Mouse (Mus musculus) midbrain, postnatal 0 days (tissue): ENCODE results near the gene Klhl32. TPM values are rescaled to one million over a fixed set of nuclear protein-coding genes. Genes with fewer than 3 reads are reported as not detected.
"Not testable (repeated sequence)": the region's sequence is repeated elsewhere in the genome, so short reads cannot be mapped to it uniquely, and the experiment has no call there.

ENCODE experiments used
- ATAC-seq: fragments of 200-750 bp; cut with Nextera tagmentation; 2 replicates; pipeline ENCODE4 v1.8.0; 2017; ENCODE audit warnings: moderate number of reproducible peaks, mild to moderate bottlenecking, moderate TSS enrichment, moderate library complexity; ENCODE audit not compliant: low FRiP score
- DNase-seq: peaks from one replicate; pipeline ENCODE4 v3.0.0-alpha.2; 2015; ENCODE audit warnings: low spot score
- H3K27ac ChIP-seq: fragments of 300-500 bp; sonication (generic); 2 replicates; pipeline ENCODE4 v1.5.1; 2014; ENCODE audit warnings: low read depth, mild to moderate bottlenecking, low read length, mixed read lengths
- H3K27me3 ChIP-seq: fragments of 300-500 bp; sonication (generic); 2 replicates; pipeline ENCODE4 v1.6.1; 2014; ENCODE audit warnings: low read length, control low read depth, mixed read lengths; ENCODE audit not compliant: insufficient read depth
- H3K36me3 ChIP-seq: fragments of 300-500 bp; sonication (generic); 2 replicates; pipeline ENCODE4 v1.6.1; 2014; ENCODE audit warnings: low read length, control low read depth, mixed read lengths; ENCODE audit not compliant: insufficient read depth
- H3K4me1 ChIP-seq: fragments of 300-500 bp; sonication (generic); 2 replicates; pipeline ENCODE4 v1.6.1; 2014; ENCODE audit warnings: mild to moderate bottlenecking, control low read depth, antibody characterized with exemption, low read length, mixed read lengths; ENCODE audit not compliant: insufficient read depth
- H3K4me2 ChIP-seq: fragments of 300-500 bp; sonication (generic); 2 replicates; pipeline ENCODE4 v1.6.1; 2014; ENCODE audit warnings: low read depth, mild to moderate bottlenecking, low read length, mixed read lengths; ENCODE audit not compliant: poor library complexity, severe bottlenecking
- H3K4me3 ChIP-seq: fragments of 300-500 bp; sonication (generic); 2 replicates; pipeline ENCODE4 v1.5.1; 2014; ENCODE audit warnings: low read depth, mild to moderate bottlenecking, low read length, moderate library complexity
- H3K9ac ChIP-seq: fragments of 300-500 bp; sonication (generic); replicated peaks from 2 replicates; pipeline ENCODE4 v1.6.1; 2014; ENCODE audit warnings: mild to moderate bottlenecking, low read length, moderate library complexity, mixed read lengths; ENCODE audit not compliant: poor library complexity, severe bottlenecking
- H3K9me3 ChIP-seq: fragments of 300-500 bp; sonication (generic); 2 replicates; pipeline ENCODE4 v1.6.1; 2016; ENCODE audit warnings: low read length, control low read depth
- CTCF ChIP-seq: IDR thresholded peaks from 2 replicates; pipeline ENCODE4 v1.5.1; 2016; ENCODE audit warnings: antibody characterized with exemption, mild to moderate bottlenecking
- WGBS: fragments of 180-500 bp; shearing (Covaris S2); extraction: QIAGEN DNeasy Blood & Tissue Kit; methylation state at CpG from one replicate; pipeline ENCODE4 v1.1.7; 2014; 5-methylcytosine and 5-hydroxymethylcytosine counted together
- polyA plus RNA-seq: library from polyadenylated mRNA; unstranded; fragments of >200 nt; fragmentation: Nextera tagmentation; extraction: Ambion mirVana; gene quantifications from 2 replicates; pipeline ENCODE4 v1.2.1, GENCODE M21; 2015
- total RNA-seq: library from RNA; depleted of rRNA; stranded (reverse); fragments of >200 nt; gene quantifications from 2 replicates; pipeline ENCODE4 v1.2.3, GENCODE M21; 2014

Klhl32 gene
- total and polyA plus RNA-seq, 2 experiments from 2014 or later: 34.0 to 36.5 TPM

DNA sequence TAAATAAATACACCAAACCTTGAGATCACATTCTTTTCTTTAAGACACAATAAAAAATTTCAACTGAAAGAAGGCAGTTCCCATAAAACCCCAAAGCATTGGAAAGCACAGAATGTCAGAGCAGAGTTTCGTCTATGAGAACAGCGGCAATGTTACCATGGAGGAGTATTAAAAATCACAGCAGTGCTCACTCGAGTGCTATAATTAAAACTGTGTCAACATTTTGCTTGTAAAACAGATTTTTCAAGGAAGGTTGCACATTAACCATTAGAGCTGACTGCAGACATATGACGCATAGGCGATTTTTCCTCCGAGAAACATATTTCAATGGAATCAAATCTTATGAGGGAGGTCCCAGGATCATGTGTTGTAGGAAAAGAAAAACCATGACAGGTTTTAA is 191.7 kb downstream of the Klhl32 start:
- WGBS: 75% methylated on average over 6 of the region's 6 CpGs
- H3K27ac ChIP-seq: no peak overlapping the region
- H3K36me3 ChIP-seq: no peaks in the 10 kb centered on the region
- H3K4me2 ChIP-seq: no peak overlapping the region
- H3K27me3 ChIP-seq: no peaks in the 10 kb centered on the region
- no peaks in the 10 kb centered on the region for H3K9me3 ChIP-seq
- no peak overlapping the region for H3K9ac ChIP-seq
- peak; percentile 18 for DNase-seq
- no peak overlapping the region for H3K4me3 ChIP-seq
- no peaks in the 10 kb centered on the region for H3K4me1 ChIP-seq
- no peak for ATAC-seq
- TF ChIP-seq CTCF: no peak

GRCm38 (mm10) chr4:24644735-24645134 is 206.2 kb downstream of the Klhl32 start:
- H3K9me3 ChIP-seq, H3K27ac ChIP-seq, H3K4me3 ChIP-seq, H3K27me3 ChIP-seq, ATAC-seq, H3K4me1 ChIP-seq, H3K4me2 ChIP-seq, H3K36me3 ChIP-seq, DNase-seq, H3K9ac ChIP-seq: not testable (repeated sequence)
- WGBS: 90% methylated on average over 6 of the region's 8 CpGs

GRCm38 (mm10) chr4:24642306-24642705 is 208.6 kb downstream of the Klhl32 start:
- Histone ChIP-seq H3K4me3 (no peak overlapping the region), H3K9me3 (no peaks in the 10 kb centered on the region), H3K36me3 (no peaks in the 10 kb centered on the region), H3K4me2 (no peak overlapping the region), H3K9ac (no peak overlapping the region), H3K27ac (no peak overlapping the region), H3K27me3 (no peaks in the 10 kb centered on the region), H3K4me1 (no peaks in the 10 kb centered on the region)
- no peak for TF ChIP-seq CTCF
- WGBS: 71% methylated on average over 2 of the region's 2 CpGs
- ATAC-seq: no peak; the same call in 1 of the 2 replicates
- DNase-seq: peak; percentile 31

GRCm38 (mm10) chr4:24631177-24631911 is 219.6 kb downstream of the Klhl32 start:
- Histone ChIP-seq H3K9ac (no peak overlapping the region), H3K4me2 (no peak overlapping the region), H3K36me3 (no peaks in the 10 kb centered on the region), H3K9me3 (no peaks in the 10 kb centered on the region), H3K27ac (0 out of 2 replicates have a peak overlapping the region, but pooled peaks have one; percentile 26), H3K4me3 (no peak overlapping the region), H3K27me3 (no peaks in the 10 kb centered on the region), H3K4me1 (0 out of 2 replicates have a peak, but pooled peaks cover 3% of the 10 kb centered on the region)
- TF ChIP-seq CTCF: no peak
- DNase-seq (peak; percentile 50), ATAC-seq (peak; percentile 32; the same call in 1 of the 2 replicates)
- WGBS: 55% methylated on average over 9 of the region's 9 CpGs

DNA sequence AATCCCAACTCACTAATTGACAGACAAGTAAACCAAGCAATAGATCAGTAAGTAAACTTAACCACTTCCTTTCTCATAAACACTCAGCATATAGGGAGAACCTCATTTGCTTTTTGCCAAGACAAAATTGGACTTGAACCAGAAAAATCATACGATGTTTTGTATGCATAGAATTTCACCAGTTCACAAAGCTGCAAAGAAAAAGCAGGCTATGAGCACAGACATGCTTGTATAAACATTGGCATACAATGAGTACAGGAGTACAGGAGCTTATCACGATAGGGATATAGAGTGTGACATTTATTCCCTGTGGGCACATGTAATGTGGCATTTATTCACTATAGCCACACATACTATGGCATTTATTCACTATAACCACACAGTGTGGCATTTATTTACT is 220.5 kb downstream of the Klhl32 start:
- Histone ChIP-seq H3K9me3 (no peaks in the 10 kb centered on the region), H3K4me2 (no peak overlapping the region), H3K36me3 (no peaks in the 10 kb centered on the region), H3K9ac (no peak overlapping the region), H3K27ac (no peak overlapping the region), H3K4me3 (no peak overlapping the region), H3K27me3 (no peaks in the 10 kb centered on the region), H3K4me1 (0 out of 2 replicates have a peak, but pooled peaks cover 3% of the 10 kb centered on the region)
- DNase-seq (no peak), ATAC-seq (no peak)
- TF ChIP-seq CTCF: no peak
- WGBS: 61% methylated on average over 2 of the region's 2 CpGs

DNA sequence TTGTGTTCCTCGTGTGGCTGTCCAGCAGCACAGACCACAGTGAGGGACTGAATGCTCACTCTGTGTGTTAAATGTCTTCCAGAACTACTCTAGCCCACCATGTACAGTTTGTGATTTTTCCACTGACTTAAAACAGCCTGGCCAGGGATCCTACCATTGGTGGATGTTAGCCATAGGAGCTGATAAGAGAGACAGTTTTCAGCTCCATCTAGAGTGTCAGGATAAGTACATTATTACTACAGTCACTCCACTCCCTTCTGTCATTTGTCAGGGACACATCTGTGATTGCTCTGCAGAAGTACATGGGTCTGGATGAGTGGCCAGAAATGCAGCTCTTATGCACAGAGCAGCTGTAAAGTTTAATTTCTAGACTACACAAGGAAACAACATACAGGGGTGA is 223.1 kb downstream of the Klhl32 start:
- no peak for TF ChIP-seq CTCF
- Histone ChIP-seq H3K36me3 (no peaks in the 10 kb centered on the region), H3K9me3 (no peaks in the 10 kb centered on the region), H3K4me2 (no peak overlapping the region), H3K9ac (no peak overlapping the region), H3K27ac (no peak overlapping the region), H3K4me1 (0 out of 2 replicates have a peak, but pooled peaks cover 3% of the 10 kb centered on the region), H3K27me3 (no peaks in the 10 kb centered on the region), H3K4me3 (no peak overlapping the region)
- DNase-seq: no peak
- no peak for ATAC-seq
- 53% methylated on average over 1 of the region's 1 CpGs for WGBS
